Mouse (Mus musculus): ENCODE measurements around the gene Trnau1ap.

The Trnau1ap gene

DNA sequence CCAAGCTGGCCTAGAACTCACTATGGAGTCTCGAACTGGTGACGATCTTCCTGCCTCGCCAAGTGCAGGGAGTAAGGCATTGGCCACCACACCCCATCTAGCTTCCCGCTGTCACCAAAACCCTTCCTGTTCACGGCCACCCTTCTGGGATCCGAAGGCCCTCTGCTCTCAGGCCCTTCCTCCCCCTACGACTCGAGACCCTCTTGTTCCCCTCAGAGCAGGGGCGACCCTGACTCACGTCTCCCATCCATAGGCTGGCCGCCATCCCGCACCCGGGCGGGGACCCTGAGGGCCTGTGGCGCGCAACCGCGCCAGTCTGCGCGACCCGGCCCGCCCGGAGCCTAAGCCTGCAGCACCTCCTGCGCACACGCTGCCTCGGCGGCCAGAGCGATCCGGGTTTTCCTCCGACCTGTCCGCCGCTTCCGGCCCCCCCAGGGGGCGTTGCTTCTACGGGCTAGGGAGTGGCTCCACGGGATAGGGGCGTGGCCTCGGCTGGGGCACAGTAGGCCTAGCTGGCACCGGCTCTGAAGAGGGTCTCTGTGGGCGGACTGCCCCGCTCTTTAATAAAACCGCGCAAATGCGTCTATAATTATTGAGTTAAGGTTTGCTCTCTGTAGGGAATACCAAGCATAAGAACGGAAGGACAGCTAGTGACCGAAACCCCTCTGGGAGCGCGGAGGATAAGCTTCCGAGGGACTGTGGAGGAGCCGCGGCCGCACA is at the start of gene Trnau1ap:
Gene Trnau1ap (minus strand): TSS at position 424 of the 720 bp plus-strand sequence.
- in situ Hi-C loops (cut with MboI, MseI) = no loop called here

DNA sequence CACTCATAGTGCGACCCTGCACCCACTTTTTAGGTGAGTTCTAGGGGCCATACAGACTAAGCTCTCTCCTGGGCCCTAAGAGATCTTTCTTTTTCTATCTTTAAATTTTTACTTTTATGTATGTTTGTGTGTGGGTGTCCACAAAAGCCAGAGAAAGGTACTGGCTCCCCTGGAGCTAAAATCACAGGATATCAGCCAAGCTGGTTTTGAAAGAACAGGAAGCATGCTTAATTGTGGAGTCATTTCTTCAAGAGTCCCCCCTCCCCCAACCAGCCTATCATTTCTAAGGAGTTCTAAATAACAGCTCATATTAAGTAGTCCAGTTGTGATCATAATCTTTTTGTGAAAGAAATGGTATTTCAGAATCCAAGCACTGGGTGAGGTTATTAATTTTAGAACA is 44.5 kb upstream of the Trnau1ap start:
- in situ Hi-C loops (cut with MboI, MseI) = no loop called here

DNA sequence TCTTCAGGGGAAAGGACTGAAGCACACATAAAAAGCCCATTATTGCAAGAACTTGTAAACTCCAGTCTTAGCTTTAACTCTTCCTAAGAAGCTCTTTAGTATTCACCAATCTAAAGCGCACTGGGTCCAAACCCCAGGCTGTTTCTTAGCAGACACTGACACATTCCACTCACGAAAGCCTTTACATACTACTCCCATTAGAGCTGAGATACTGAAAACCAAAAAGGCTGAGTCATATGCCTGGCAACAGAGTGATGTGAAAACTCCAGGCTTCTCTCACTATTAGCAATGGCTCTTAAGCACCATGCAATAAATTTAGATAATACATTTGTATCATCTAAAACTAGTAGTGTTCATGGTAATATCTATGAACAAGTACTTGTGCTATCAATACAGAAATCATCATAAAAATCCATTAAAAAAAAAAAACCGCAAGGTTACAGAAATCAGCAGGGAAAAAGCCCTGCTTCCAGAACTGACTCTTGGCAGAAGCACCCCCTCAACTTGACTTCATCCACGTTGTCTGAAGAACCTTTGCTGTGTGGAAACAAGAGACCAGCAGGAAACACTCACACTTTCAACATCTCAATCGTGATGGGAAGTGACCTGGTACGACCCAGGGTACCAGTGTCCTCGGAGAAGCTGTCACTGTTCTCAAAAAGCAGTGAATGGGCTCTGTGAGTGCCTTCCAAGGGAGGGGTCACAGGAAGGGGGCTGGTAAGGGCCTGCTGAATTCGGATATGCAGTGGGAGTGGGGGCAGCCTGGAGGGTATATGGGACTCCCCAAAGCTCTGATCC is 40.8 kb upstream of the Trnau1ap start:
- in situ Hi-C loops (cut with MboI, MseI) = no loop called here

DNA sequence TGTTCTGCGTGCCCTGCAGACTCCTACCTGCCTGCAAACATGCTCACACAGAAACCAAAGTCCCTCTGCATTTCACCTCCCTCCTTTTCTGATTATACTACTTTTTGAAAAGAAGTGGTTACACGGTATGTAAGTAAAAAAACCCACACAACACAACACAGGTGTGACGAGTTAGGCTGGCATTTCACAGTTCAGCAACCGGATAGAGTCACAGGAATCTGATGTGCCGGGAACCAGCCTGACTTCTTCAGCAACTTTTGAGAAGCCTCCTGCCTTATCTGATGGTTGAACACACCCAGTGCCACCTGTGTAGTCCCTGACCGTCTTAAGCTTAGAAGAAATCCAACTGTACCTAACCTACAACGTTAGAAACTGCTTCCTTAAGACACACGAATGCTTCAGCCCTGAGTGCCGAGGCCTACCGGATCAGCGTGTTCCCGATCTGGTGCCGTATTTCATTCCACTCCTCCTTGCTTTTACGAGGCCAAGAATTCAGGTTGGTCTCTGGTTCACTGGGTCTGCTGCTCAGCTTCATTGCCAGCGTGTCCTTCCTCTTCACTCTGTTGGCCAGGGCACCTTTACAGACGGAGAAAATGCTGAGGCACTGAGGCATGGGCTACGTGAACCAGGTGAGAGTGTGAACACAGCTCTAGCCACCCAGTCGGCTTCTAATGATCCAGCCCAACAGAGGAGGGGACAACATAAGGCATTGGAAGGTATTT is 38.3 kb upstream of the Trnau1ap start:
- in situ Hi-C loops (cut with MboI, MseI) = no loop called here

DNA sequence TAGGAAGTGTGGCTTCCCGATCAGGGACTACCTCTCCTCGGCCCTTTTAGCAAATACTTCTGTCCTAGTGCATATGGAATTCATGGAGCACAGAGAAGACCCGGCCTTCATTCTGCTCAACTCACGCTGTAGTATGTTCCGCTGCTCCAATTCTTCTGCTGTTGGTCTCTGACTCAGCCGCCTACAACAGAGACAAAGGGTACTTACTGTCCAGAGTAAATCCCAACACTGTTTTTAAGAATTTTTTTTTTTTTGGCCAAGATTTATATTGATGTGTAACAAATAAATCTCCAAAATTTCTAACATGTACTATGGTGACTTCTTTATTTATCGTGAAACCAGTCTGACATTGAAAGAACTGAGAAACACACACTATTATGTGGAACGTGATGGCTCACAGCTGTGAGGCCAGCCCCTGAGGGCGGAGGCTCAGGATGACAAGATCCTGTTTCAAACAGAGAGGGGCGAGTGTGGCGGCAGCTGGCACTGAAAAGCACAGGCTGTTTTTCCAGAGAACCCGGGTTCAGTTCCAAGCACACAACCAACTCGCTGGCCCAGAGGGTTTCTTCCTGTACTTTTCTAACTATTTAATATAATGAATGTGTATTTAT is 36.2 kb upstream of the Trnau1ap start:
- in situ Hi-C loops (cut with MboI, MseI) = no loop called here

DNA sequence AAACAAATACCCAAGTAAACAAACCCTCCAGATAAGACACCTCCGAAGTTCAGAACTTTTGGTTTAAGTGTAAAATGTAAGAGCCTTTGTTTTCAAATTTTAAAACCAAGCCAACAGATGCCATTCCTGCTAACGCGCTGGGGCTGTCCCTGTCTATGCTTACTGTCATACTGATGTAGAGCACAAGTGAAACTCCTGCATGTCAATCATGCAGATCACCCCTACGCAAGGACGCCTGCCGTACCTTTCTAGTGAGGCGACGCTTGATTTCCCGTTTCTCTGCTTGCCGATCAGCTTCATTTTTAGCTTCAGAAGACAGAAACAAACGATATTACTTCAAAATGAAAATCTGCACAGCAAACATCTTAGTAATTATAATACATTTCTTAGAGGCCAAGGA is 34.1 kb upstream of the Trnau1ap start:
- in situ Hi-C loops (cut with MboI, MseI) = no loop called here

DNA sequence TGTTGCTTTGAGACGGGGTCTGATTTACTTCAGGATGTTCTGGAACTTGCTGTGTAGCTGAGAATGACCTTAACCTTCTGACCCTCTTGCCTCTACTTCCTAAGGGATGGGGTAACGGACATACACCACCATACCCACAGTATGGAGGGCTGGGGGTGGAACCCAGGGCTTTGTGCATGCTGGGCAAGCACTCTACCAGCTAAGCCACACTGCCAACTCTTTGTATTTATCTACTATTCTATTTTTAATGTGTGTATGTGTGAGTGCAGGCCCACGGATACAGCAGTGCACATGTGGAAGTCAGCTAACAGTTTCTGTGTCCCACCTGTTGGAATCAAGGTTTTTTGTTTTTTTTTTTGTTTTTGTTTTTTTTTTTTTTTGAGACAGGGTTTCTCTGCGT is 30.2 kb upstream of the Trnau1ap start:
- in situ Hi-C loops (cut with MboI, MseI) = no loop called here

DNA sequence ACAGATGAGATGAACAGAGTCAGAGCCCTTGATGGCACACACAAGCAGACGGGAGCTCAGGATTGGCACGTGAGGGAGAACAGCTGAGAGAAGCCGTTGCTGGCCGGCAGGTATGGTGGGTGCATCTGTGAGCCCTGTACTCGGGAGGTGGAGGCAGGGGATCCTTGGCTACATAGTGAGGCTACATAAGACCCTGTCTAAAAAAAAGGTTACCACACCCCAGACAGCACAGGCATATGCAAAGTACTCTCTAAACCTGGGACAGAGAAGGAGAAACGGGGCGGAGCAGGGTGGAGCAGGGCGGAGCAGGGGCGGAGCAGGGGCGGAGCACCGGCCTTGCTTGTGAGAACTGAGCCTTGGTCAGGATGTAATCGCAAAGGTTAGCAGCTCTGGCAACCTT is 26.8 kb upstream of the Trnau1ap start:
- in situ Hi-C loops (cut with MboI, MseI) = no loop called here

DNA sequence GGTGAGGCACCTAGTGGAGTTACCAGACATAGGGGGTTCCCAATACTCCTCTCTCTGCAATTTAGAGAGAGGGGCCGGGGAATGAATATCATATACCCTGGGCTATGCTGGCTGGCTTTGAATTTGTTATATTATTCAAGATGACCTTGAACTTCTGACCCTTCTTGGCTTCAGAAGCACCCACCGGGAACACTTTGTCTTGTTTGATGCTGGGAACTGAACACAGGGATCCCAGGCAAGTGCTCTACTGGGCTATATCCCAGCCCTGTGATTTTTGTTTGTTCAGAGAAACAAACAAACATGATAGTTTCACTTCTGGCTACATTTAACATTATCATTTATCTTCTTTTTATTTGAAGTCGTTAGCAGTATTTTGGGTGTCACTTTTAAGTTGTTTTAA is 26.1 kb upstream of the Trnau1ap start:
- in situ Hi-C loops (cut with MboI, MseI) = no loop called here

DNA sequence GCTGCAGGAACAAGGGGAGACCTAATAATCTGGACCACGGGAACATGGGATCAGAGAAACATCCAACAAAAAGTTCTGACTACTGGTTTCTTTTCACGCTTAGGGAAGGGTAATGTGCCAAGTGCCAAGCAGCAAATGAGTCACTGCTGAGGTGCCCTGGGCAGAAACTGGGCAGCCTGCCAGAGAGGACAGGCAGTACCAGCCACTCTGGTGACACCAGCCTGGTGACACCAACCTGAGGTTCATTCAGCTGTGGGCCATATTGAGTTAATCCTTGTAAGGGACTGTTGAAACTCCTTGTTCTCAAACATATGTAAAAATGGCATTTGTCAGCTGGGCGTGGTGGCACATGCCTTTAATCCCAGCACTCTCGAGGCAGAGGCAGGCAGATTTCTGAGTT is 25.2 kb upstream of the Trnau1ap start:
- in situ Hi-C loops (cut with MboI, MseI) = no loop called here

DNA sequence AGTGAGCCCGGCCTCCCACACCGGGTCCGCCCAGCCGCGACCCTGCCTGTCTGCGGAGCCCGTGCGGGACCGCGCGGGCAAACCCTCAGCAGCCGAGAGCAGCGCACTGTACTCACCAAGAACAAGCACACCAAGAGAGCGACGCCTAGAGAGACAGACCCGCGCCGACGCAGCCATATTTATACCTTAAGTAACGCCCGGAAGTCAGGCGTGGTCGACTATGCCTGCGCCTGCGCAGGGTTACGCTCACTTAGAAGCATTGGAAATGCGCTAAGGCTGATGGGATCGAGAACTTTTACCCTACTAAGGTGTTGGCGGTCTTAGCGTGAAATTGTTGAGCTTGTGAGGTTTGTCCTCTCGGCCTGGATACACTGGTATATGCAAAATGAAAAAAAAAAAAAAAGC is 24.1 kb upstream of the Trnau1ap start, which contains the start of gene Rcc1:
Gene Rcc1 (minus strand): TSS at position 125 of the 405 bp plus-strand sequence.
- in situ Hi-C loops (cut with MboI, MseI) = no loop called here

DNA sequence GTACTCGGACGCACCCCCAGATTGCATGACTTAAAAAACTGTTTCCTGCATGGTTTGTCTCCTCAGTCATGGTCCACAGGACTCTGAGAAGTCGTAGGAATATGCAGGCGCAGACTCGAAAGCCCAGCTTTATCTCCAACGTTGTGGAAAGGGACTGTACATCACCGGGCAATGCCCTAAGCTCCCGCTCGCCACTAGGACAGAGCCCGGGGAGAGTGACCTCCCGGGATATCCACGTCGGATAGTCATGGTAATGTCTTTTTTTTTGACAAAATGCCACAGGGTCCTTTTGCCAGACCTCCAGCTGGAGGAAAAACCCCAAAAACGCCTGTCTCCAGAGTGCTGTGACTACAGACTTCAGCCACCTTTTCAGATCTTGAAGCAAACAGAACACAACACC is 23.4 kb upstream of the Trnau1ap start:
- in situ Hi-C loops (cut with MboI, MseI) = no loop called here

DNA sequence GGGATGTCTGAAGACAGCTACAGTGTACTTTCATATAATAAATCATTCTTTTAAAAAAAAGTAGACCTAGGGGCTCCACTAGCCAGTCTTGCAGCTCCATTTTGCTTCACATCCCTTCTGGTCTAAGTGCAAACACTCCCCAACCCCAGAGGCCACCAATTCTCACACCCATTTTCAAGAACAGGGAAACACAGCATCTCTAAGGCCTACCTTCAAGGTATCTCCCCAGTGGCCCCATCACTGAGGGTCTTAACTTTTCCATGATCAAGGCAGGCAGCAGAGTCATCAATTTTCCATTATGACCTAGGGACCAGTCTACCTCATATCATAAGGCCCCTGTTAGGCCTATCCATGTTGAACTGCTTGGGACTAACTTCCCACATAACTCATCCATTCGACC is 22.1 kb upstream of the Trnau1ap start:
- in situ Hi-C loops (cut with MboI, MseI) = no loop called here

DNA sequence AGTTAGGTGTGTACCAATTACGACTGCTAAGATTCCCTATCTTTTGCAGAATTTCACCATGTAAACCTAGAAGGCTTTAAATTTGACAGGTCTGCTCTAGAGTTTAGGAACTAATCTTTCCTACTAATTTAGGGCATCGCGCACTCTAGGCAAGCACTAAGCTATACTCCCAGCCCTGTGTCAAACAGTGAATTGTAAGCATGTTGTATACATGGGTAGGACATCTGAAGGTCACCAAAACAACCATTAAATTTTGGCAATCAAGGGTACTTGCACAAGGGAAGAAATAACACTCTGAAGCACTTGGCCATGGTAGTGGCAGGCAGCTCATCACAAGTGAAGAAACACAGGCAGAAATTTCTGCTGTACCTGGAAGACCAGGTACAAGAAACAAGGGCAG is 21.5 kb upstream of the Trnau1ap start:
- in situ Hi-C loops (cut with MboI, MseI) = no loop called here

DNA sequence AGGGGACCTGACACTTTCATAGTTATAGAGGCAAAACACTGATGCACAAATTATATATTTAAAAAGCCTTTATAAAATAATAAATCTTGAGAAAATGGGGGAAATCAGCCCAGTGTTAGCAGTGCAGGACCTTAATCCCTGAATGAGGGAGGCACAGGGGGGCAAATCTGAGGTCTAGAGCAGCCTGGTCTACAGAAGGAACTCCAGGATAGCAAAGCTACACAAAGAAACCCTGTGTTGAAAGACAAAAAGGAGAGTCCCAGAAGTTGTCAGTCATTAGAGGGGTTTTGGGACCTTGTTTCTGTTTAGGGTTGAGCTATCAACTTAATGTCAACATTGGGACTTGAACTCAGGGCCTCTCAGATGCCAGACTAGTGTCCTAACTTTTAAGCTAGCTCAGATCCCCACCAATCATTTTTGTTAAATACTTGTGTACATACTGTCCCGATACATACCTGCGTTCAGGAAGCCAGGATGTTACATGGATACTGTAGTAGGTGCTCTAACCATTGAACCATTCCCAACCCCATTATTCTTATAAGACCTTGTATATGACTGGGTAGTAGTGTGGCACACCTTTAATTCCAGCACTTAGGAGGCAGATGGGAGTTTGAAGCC is 20.9 kb upstream of the Trnau1ap start:
- in situ Hi-C loops (cut with MboI, MseI) = no loop called here

DNA sequence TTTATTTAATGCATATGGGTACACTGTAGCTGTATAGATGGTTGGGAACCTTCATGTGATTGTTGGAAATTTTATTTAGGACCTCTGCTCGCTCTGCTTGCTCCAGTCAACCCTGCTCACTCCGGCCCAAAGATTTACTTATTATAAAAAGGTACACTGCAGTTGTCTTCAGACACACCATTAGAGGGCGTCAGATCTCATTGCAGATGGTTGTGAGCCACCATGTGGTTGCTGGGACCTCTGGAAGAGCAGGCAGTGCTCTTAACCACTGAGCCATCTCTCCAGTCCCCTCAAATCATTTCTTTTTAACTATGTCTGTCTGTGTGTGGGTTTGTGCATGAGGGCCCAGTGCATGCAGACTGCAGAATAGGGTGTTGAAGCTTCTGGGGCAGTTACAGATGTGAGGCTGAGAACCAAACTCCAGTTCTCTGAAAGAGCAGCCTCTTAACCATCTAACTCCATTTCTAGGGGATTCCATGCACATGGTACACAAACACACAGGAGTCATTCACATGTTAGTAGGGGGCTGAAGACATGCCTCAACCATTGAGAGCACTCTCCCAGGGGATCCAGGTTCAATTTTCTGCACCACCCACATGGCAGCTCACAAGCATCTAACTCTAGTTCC is 20.3 kb upstream of the Trnau1ap start:
- in situ Hi-C loops (cut with MboI, MseI) = no loop called here

DNA sequence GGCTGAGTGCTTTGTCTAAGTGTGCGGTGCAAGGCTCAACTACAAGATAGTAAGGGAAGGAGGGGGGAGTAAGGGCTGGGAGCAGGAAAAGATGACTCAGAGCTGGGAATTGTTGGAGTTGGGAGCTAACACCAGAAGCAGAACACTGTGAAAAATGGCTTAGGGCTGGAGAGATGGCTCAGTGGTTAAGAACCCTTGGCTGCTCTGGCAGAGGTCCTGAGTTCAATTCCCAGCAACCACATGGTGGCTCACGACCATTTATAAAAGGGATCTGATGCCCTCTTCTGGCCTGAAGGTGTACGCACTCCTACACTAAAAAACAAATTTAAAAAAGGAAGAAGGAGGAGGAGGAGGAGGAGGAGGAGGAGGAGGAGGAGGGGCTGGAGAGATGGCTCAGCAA is 17.3 kb upstream of the Trnau1ap start:
- in situ Hi-C loops (cut with MboI, MseI) = no loop called here

DNA sequence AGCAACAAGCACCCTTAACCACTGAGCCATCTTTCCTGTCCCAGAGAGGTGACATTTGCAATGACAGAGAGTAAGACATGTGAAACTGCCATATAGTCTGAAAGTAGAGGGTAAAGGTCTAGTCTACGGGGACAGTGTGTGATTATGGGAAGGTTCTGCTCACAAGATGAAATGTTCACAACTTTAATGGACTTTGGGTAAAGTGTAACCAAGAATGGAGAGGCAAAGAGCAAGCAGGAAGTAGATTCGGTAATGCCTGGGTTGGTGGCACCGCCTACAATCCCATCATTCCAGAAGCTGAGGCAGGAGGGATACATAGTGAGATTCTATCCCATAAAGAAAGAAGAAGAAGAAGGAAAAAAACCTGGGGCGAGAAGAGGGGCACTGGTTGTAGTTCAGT is 16.9 kb upstream of the Trnau1ap start:
- in situ Hi-C loops (cut with MboI, MseI) = no loop called here

DNA sequence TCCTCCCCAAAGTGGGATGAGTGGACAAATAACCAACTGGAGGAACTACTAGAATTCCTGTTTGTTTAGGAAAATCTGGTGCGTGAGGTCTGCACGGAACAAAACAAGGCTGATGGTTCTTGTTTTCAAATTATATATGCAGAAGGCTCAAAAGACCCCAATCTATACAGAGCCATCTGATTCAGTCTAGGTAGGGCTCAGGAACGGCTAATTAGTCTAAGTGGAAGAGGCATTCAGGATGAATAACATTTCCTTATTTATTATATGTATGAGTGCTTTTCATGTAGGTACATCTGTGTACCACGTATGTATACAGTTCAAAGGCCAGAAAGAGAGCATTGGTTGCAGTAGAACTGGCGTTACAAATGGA is 16.5 kb upstream of the Trnau1ap start:
- in situ Hi-C loops (cut with MboI, MseI) = no loop called here

DNA sequence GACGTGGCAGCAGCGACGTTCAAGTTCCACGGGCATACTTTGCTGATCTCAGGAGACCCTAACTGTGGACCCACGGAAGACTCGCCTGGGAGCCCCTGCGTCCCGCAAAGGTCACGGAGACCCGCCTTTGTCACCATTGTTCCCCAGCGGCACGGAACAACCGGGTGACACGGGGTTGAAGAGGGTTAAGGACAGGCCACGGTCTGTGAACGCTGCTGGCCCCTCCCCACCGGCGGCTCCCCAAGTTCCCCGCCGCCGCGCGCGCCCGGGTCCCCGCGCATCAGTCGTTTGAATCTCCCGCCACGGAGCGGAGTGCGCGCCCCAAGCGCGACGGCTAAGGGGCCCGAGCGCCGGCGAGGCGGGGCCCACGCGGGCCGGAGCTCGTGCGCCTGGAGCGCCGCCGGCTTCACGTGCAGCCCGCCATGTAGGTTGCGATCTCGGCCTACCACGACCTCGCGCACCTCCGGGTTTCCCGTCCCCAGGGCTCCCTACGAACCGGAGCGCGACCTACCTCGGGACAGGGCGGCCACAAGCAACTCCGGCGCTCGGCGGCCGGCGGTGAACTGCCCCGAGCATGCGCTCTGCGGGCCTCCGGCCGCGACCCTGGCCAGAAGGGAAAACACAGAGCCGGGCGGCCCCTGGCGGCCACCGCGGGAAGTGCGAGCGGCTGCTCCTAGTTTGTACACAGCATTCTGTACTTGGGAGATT is 16.0 kb upstream of the Trnau1ap start:
- in situ Hi-C loops (cut with MboI, MseI) = no loop called here

Data from regulatory T cell (primary cell).